Mouse (Mus musculus): ENCODE data around the gene Sorcs2.

Gene Sorcs2

GRCm38 (mm10) chr5:35974265-35974664 lies 423.7 kb downstream of the Sorcs2 start:
- DNase-seq: no peak

DNA sequence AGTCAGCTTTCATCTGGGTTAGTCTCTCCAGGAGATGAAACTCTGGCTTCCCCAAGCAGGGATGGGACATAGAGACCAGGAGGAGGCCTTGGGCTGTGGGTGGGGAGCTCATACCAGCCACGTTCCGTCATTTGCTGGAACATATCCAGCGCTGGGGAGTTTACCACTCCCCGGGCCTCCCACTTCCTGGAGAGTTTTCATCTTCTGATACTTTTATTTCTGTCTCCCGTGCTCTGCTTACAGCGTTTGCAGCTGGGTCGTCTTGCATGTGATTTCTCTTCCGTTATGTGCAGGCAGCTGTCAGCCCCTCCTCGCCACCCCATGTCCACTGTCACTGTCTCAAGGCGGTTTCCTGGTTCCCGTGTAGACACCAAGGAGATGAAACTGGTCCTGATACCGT lies 424.1 kb downstream of the Sorcs2 start:
- no peak for DNase-seq

DNA sequence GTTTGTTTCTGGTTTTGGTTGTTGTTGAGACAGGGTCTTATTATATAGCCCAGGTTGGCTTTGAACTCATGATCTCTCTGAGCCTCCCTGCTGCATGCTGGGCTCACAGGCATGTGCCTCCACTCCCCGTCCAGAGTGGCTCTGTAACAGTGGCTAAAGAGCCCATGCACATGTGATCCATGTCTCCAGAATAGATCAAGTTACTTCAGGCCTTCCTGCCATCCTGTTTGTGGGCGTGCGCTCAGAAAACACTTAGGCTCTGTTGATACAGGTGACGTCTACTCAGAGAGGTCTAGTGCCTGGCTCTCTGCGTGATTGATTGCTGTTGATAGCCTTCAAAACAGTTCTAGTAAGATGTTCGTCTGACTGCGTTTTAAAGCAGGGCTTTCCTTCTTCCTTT lies 425.2 kb downstream of the Sorcs2 start:
- no peak for DNase-seq

DNA sequence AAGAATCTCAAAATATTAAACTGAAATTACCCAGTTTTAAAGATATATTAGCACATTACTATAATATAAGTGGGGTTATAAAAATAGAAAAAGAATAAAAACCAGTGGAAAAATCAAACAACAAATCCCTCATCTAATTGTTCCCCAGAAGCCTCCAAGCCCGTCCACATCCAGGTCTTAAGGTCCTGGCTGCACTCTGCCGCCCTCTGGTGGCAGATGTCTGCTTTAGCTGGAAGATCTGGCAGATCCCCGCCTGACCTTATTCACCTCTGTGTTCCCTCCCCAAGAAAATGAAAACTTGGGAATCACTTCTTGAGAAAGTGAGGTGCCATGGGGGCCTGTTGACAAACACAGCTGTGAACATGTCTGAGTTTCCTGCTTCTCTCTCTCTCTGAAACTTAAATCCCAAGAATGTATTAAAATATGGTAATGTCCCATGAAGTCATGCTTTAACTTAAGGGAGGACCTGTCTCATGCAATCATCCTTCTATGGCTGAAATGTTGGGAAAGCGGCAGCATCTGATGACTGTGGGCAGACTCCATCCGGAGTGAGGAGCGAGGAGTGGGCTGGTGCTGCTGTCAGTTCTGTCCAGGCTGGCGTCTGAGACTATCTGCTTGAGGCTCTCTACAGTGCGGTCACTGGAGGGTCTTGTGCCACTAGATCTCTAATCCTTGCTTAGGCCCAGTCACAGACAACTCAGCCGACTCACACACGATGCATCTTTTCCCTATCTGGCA lies 425.9 kb downstream of the Sorcs2 start:
- peak; percentile 74 to 79 for DNase-seq

DNA sequence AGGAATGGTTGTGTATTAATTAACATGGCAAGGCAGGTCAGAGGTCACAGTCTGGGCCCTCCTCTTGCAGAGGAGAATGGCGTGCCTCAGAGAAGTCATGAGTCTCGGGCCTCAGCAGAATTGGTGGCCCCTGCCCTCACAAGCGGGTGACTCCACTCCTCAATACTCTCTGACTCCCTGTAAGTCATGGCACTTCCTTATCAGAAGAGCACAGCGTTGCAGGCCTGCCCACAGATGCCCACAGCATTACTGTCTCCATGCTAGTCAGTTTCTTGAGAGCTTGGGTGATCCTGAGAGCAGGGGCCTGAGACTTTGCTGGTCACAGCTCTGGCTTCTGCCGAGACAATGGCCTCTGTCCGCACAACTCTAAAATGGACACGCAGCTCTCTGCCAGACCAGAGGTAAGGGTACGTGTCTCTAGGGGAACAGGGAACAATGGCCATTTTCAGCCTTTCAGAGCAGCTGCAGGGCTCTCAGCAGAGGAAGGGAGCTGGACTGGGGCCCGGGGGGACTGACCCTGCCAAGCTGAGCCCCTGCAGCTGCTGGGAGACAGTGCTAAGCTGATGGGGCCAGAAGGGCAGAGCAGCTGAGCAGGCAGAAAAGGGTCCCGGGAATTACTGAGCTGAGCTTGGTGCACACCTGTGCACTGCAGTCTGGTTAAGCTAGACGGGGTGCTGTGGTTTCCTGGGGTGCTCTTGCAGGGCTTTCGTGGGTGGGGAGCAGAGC lies 427.4 kb downstream of the Sorcs2 start:
- peak in 1 of 2 experiments; percentile 23 for DNase-seq

GRCm38 (mm10) chr5:35969857-35970256 lies 428.1 kb downstream of the Sorcs2 start:
- no peak for DNase-seq
